Mouse (Mus musculus) embryonic facial prominence, embryonic 14.5 days (tissue): Measurements from ENCODE around the gene Ints14. TPM values are rescaled to one million over a fixed set of nuclear protein-coding genes. Genes with fewer than 3 reads are reported as not detected.

ENCODE experiments used
- ATAC-seq: fragments of 200-750 bp; cut with Nextera tagmentation; 2 replicates; pipeline ENCODE4 v1.8.0; 2017; ENCODE audit warnings: low read depth, moderate number of reproducible peaks, moderate TSS enrichment
- DNase-seq: peaks from one replicate; pipeline ENCODE4 v3.0.0-alpha.2; 2015; ENCODE audit warnings: low spot score
- H3K27ac ChIP-seq: fragments of 300-500 bp; sonication (generic); replicated peaks from 2 replicates; pipeline ENCODE4 v1.5.1; 2014; ENCODE audit warnings: low read depth, mild to moderate bottlenecking, low read length, moderate library complexity
- H3K27me3 ChIP-seq: fragments of 300-500 bp; sonication (generic); replicated peaks from 2 replicates; pipeline ENCODE4 v1.6.1; 2014; ENCODE audit warnings: low read length; ENCODE audit not compliant: control insufficient read depth, insufficient read depth
- H3K36me3 ChIP-seq: fragments of 300-500 bp; sonication (generic); 2 replicates; pipeline ENCODE4 v1.6.1; 2014; ENCODE audit warnings: low read length, mixed read lengths; ENCODE audit not compliant: control insufficient read depth, insufficient read depth
- H3K4me1 ChIP-seq: fragments of 300-500 bp; sonication (generic); 2 replicates; pipeline ENCODE4 v1.6.1; 2014; ENCODE audit warnings: antibody characterized with exemption, low read length; ENCODE audit not compliant: control insufficient read depth, insufficient read depth
- H3K4me2 ChIP-seq: fragments of 300-500 bp; sonication (generic); 2 replicates; pipeline ENCODE4 v1.6.1; 2014; ENCODE audit warnings: low read depth, mild to moderate bottlenecking, low read length, moderate library complexity, mixed read lengths
- H3K4me3 ChIP-seq: fragments of 300-500 bp; sonication (generic); 2 replicates; pipeline ENCODE4 v1.5.1; 2014; ENCODE audit warnings: low read depth, mild to moderate bottlenecking, low read length
- H3K9ac ChIP-seq: fragments of 300-500 bp; sonication (generic); 2 replicates; pipeline ENCODE4 v1.6.1; 2014; ENCODE audit warnings: low read depth, mild to moderate bottlenecking, low read length, moderate library complexity, mixed read lengths
- H3K9me3 ChIP-seq: fragments of 300-500 bp; sonication (generic); 2 replicates; pipeline ENCODE4 v1.6.1; 2016; ENCODE audit warnings: low read length; ENCODE audit not compliant: control insufficient read depth
- WGBS: fragments of 180-500 bp; shearing (Covaris S2); extraction: QIAGEN DNeasy Blood & Tissue Kit; methylation state at CpG from one replicate; pipeline ENCODE4 v1.1.7; 2014; 5-methylcytosine and 5-hydroxymethylcytosine counted together
- polyA plus RNA-seq: library from polyadenylated mRNA; unstranded; fragments of >200 nt; fragmentation: Nextera tagmentation; extraction: Ambion mirVana; gene quantifications from 2 replicates; pipeline ENCODE4 v1.2.1, GENCODE M21; 2014

Ints14 gene
- polyA plus RNA-seq, 1 experiment from 2014 or later, result 44.3 TPM

GRCm38 (mm10) chr9:64941650-64942049 lies 19.1 kb upstream of the Ints14 start:
- Histone ChIP-seq H3K9ac (no peak overlapping the region), H3K9me3 (no peaks in the 10 kb centered on the region), H3K4me3 (no peak overlapping the region), H3K4me2 (no peak overlapping the region), H3K4me1 (0 out of 2 replicates have a peak, but pooled peaks cover 6% of the 10 kb centered on the region), H3K27ac (no peak overlapping the region), H3K27me3 (no peaks in the 10 kb centered on the region), H3K36me3 (no peaks in the 10 kb centered on the region)
- ATAC-seq (no peak), DNase-seq (no peak)
- 79% methylated on average over 4 of the region's 4 CpGs for whole genome bisulfite sequencing

- H3K9ac ChIP-seq, result no peak overlapping the region
- 26% methylated on average over 11 of the region's 11 CpGs for whole genome bisulfite sequencing
- no peak for ATAC-seq
Observed at GRCm38 (mm10) chr9:64943997-64944396, 16.7 kb upstream of the Ints14 start.

GRCm38 (mm10) chr9:64947483-64948095 lies 13.1 kb upstream of the Ints14 start:
- Histone ChIP-seq H3K36me3 (no peaks in the 10 kb centered on the region), H3K4me2 (no peak overlapping the region), H3K4me3 (no peak overlapping the region), H3K9me3 (no peaks in the 10 kb centered on the region), H3K9ac (no peak overlapping the region), H3K4me1 (no peaks in the 10 kb centered on the region), H3K27ac (no peak overlapping the region), H3K27me3 (peaks cover 3% of the 10 kb centered on the region; the same call in 1 of the 2 replicates)
- WGBS, result 80% methylated on average over 9 of the region's 9 CpGs
- ATAC-seq (no peak), DNase-seq (no peak)

More at GRCm38 (mm10) chr9:64943997-64944396, 16.7 kb upstream of the Ints14 start:
- H3K4me2 ChIP-seq, result no peak overlapping the region
- H3K4me1 ChIP-seq, result 0 out of 2 replicates have a peak, but pooled peaks cover 6% of the 10 kb centered on the region
- no peaks in the 10 kb centered on the region for H3K36me3 ChIP-seq
- DNase-seq, result no peak
- no peak overlapping the region for H3K27ac ChIP-seq
- H3K27me3 ChIP-seq, result no peaks in the 10 kb centered on the region
- no peak overlapping the region for H3K4me3 ChIP-seq
- no peaks in the 10 kb centered on the region for H3K9me3 ChIP-seq

- Histone ChIP-seq H3K27me3 (peaks cover 3% of the 10 kb centered on the region; the same call in 1 of the 2 replicates), H3K36me3 (no peaks in the 10 kb centered on the region), H3K4me2 (no peak within 1 kb of the TSS), H3K27ac (no peak within 1 kb of the TSS), H3K4me3 (no peak within 1 kb of the TSS), H3K9me3 (no peaks in the 10 kb centered on the region), H3K9ac (no peak within 1 kb of the TSS), H3K4me1 (no peaks in the 10 kb centered on the region)
- 46% methylated on average over 11 of the region's 11 CpGs for WGBS
- DNase-seq (no peak), ATAC-seq (no peak)
Observed at GRCm38 (mm10) chr9:64951161-64951657, 9.5 kb upstream of the Ints14 start, which contains the start of gene Slc24a1. Slc24a1 (minus strand) TSS chr9:64951607.

- H3K4me2 ChIP-seq, result no peak overlapping the region
- peak; percentile 17 for DNase-seq
- H3K9me3 ChIP-seq, result no peaks in the 10 kb centered on the region
- H3K4me1 ChIP-seq, result no peaks in the 10 kb centered on the region
- 11% methylated on average over 5 of the region's 5 CpGs for WGBS
- H3K27ac ChIP-seq, result no peak overlapping the region
- no peaks in the 10 kb centered on the region for H3K36me3 ChIP-seq
- H3K27me3 ChIP-seq, result peaks cover 3% of the 10 kb centered on the region; the same call in 1 of the 2 replicates
- no peak for ATAC-seq
- H3K9ac ChIP-seq, result no peak overlapping the region
- no peak overlapping the region for H3K4me3 ChIP-seq
Observed at GRCm38 (mm10) chr9:64952055-64952454, 8.7 kb upstream of the Ints14 start.

- DNase-seq (no peak), ATAC-seq (no peak)
- no peaks in the 10 kb centered on the region for H3K4me1 ChIP-seq
- H3K27ac ChIP-seq, result no peak overlapping the region
- no peaks in the 10 kb centered on the region for H3K36me3 ChIP-seq
- WGBS, result 63% methylated on average over 7 of the region's 7 CpGs
- H3K4me3 ChIP-seq, result no peak overlapping the region
- no peak overlapping the region for H3K9ac ChIP-seq
- peaks cover 3% of the 10 kb centered on the region; the same call in 1 of the 2 replicates for H3K27me3 ChIP-seq
- no peaks in the 10 kb centered on the region for H3K9me3 ChIP-seq
- H3K4me2 ChIP-seq, result no peak overlapping the region
Observed at GRCm38 (mm10) chr9:64953190-64953589, 7.5 kb upstream of the Ints14 start.

GRCm38 (mm10) chr9:64956337-64956736 lies 4.4 kb upstream of the Ints14 start:
- Histone ChIP-seq H3K9ac (no peak overlapping the region), H3K27me3 (peaks cover 3% of the 10 kb centered on the region; the same call in 1 of the 2 replicates), H3K9me3 (no peaks in the 10 kb centered on the region), H3K4me1 (peaks cover under 1% of the 10 kb centered on the region; the same call in 1 of the 2 replicates), H3K36me3 (no peaks in the 10 kb centered on the region), H3K4me3 (no peak overlapping the region), H3K4me2 (peak overlapping the region; percentile 41), H3K27ac (peak overlapping the region; percentile 52; the same call in 1 of the 2 replicates)
- DNase-seq, result peak; percentile 35
- ATAC-seq, result no peak
- WGBS, result 22% methylated on average over 12 of the region's 12 CpGs

GRCm38 (mm10) chr9:64957276-64957675 lies 3.4 kb upstream of the Ints14 start:
- Histone ChIP-seq H3K36me3 (peaks cover 1% of the 10 kb centered on the region; the same call in 1 of the 2 replicates), H3K4me1 (peaks cover 8% of the 10 kb centered on the region), H3K9ac (no peak overlapping the region), H3K4me2 (no peak overlapping the region), H3K4me3 (no peak overlapping the region), H3K9me3 (no peaks in the 10 kb centered on the region), H3K27me3 (no peaks in the 10 kb centered on the region), H3K27ac (no peak overlapping the region)
- 91% methylated on average over 3 of the region's 3 CpGs for WGBS
- no peak for DNase-seq
- no peak for ATAC-seq

GRCm38 (mm10) chr9:64960978-64961320 lies 244 bp downstream of the Ints14 start:
- Histone ChIP-seq H3K4me1 (peaks cover 8% of the 10 kb centered on the region), H3K9me3 (no peaks in the 10 kb centered on the region), H3K9ac (peak overlapping the region; percentile 89), H3K4me2 (peak overlapping the region; percentile 69), H3K27ac (peak overlapping the region; percentile 81), H3K4me3 (peak overlapping the region; percentile 71), H3K36me3 (peaks cover 37% of the 10 kb centered on the region), H3K27me3 (no peaks in the 10 kb centered on the region)
- peak; percentile 84 for ATAC-seq
- peak; percentile 80 for DNase-seq
- WGBS, result 0% methylated on average over 9 of the region's 17 CpGs
